Mouse (Mus musculus) G1E (cell line): ENCODE measurements around the gene Rbms3.

Experiments
- CTCF ChIP-seq: IDR thresholded peaks from 2 replicates; pipeline ENCODE4 v1.5.1; 2012; ENCODE audit warnings: low read depth, low read length, inconsistent platforms, mixed read lengths
- GATA1 ChIP-seq: IDR thresholded peaks from 2 replicates; pipeline ENCODE4 v1.6.1; 2012; ENCODE audit warnings: borderline replicate concordance, low read length, inconsistent platforms, mixed read lengths
- GATA2 ChIP-seq: IDR thresholded peaks from 2 replicates; pipeline ENCODE4 v1.6.1; 2012; ENCODE audit warnings: low read depth, low read length, inconsistent platforms, borderline replicate concordance
- TAL1 ChIP-seq: conservative IDR thresholded peaks from 2 replicates; pipeline ENCODE4 v1.6.1; 2012; ENCODE audit warnings: low read depth, low read length, inconsistent platforms, mixed read lengths

DNA sequence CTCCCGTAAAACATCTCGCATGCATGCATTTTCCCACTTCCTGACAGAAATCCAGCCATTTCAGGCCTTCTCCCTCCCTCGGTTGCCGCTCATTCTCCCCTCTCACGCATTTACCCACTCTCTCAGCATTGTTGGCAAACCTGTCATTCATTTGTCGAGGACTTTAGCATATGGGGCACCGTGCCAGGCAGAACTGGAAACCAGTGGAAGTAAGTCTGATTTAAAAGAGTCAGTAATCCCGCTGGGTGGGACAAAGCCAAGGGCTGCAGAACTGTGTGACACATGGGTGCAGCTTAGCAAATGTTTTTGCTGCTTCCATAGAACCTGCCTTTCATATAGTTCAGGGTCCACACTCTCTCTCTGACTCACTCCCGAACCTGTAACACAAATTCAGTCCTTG is 241.7 kb downstream of the Rbms3 start:
- no peak for TF ChIP-seq TAL1
- TF ChIP-seq CTCF, result no peak
- TF ChIP-seq GATA2, result no peak
- no peak for TF ChIP-seq GATA1
